Mouse (Mus musculus) left cerebral cortex, adult 2 months (tissue): Measurements from ENCODE around the gene Mill2. TPM values are rescaled to one million over a fixed set of nuclear protein-coding genes. Genes with fewer than 3 reads are reported as not detected.

Experiments
- DNase-seq, 2 experiments: peaks; one replicate each; pipeline ENCODE4 v3.0.0; 2021 to 2022; ENCODE audit warnings: low spot score in 2 of 2, mixed read lengths in 1 of 2; ENCODE audit errors: extremely low spot score in 1 of 2
- H3K27ac ChIP-seq: fragments of 200-600 bp; 2 replicates; pipeline ENCODE4 v1.8.1; 2022
- H3K4me3 ChIP-seq: fragments of 200-600 bp; 2 replicates; pipeline ENCODE4 v1.8.1; 2022
- CTCF ChIP-seq: fragments of 200-600 bp; IDR thresholded peaks from 2 replicates; pipeline ENCODE4 v1.8.1; 2022; ENCODE audit warnings: antibody characterized with exemption, mild to moderate bottlenecking, moderate library complexity
- intact Hi-C: fragments of 180-260 bp; cut with DNase I; formaldehyde crosslinking; loops from one replicate; pipeline ENCODE4 v1.15.1; 2025
- total RNA-seq, 2 experiments: library from RNA; stranded (reverse); gene quantifications; 2 replicates each; pipeline ENCODE4 v1.2.3; 2021

Mill2 gene
- total RNA-seq, 2 experiments from 2014 or later = 1.3 to 2.5 TPM

DNA sequence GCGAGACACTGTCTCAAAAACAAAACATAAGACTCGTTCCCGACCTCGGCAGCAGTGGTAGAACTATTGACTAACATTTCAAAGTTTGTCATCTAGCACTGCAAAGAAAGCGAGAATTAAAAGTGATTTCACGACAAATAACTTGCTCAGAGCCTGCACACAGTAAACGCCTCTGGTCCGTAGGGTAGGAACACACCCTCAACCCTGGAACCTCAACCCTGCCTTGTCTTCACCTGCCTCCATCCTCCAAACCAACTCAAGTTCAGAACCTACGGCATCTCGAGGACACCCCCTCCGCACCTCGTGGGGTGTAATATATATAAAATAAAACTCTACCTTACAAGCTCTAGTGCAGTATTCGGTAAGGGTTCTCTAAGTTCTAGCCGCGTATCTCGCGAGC, 70.0 kb downstream of the Mill2 start:
- H3K27ac ChIP-seq = no peak overlapping the region
- no peak for TF ChIP-seq CTCF
- intact Hi-C loops = no loop called here
- peak overlapping the region; percentile 76 for H3K4me3 ChIP-seq
- no peak for DNase-seq

GRCm38 (mm10) chr7:18910241-18910831, 70.6 kb downstream of the Mill2 start, which contains the start of gene Ccdc61:
Gene Ccdc61, minus strand, starts transcription at chr7:18910415.
- TF ChIP-seq CTCF = no peak
- peak within 1 kb of the TSS; percentile 51; the same call in 1 of the 2 replicates for H3K27ac ChIP-seq
- peak within 1 kb of the TSS; percentile 76 for H3K4me3 ChIP-seq
- intact Hi-C loops = no loop called here
- DNase-seq = peak; percentile 95 to 96

Other genes starting within 250 kb of the Mill2 start
- not detected for gene Psg23, start 223.5 kb upstream of the Mill2 start, total RNA-seq
- not detected for gene Psg21, start 183.2 kb upstream of the Mill2 start, total RNA-seq
- gene Psg20, start 153.8 kb upstream of the Mill2 start, total RNA-seq = not detected
- not detected for gene Psg22, start 121.9 kb upstream of the Mill2 start, total RNA-seq
- gene Psg19, start 41.4 kb upstream of the Mill2 start, total RNA-seq = not detected
- gene Psg17, start 18.4 kb upstream of the Mill2 start, total RNA-seq = not detected
- 10 to 100 TPM; 18.8 to 25.6 TPM for gene Pglyrp1, start 31.4 kb downstream of the Mill2 start, total RNA-seq
- 10 to 100 TPM; 10.5 to 11.0 TPM for gene Ccdc61, start 70.4 kb downstream of the Mill2 start, total RNA-seq
- 10 to 100 TPM; 79.9 to 86.4 TPM for gene Nova2, start 85.9 kb downstream of the Mill2 start, total RNA-seq
- under 1 TPM; 0.51 to 0.86 TPM for gene Nanos2, start 147.4 kb downstream of the Mill2 start, total RNA-seq
- 10 to 100 TPM; 50.6 to 61.2 TPM for gene Mypop, start 151.3 kb downstream of the Mill2 start, total RNA-seq
- 10 to 100 TPM; 47.7 to 49.2 TPM for gene Irf2bp1, start 164.1 kb downstream of the Mill2 start, total RNA-seq
- not detected for gene Foxa3, start 183.6 kb downstream of the Mill2 start, total RNA-seq
- gene Sympk, start 184.4 kb downstream of the Mill2 start, total RNA-seq = 100 to 1,000 TPM; 126 to 133 TPM
- gene Rsph6a, start 214.7 kb downstream of the Mill2 start, total RNA-seq = under 1 TPM; 0.27 to 0.30 TPM
- 100 to 1,000 TPM; 141 to 143 TPM for gene Dmwd, start 236.3 kb downstream of the Mill2 start, total RNA-seq
- gene Dmpk, start 243.9 kb downstream of the Mill2 start, total RNA-seq = 10 to 100 TPM; 35.2 to 50.4 TPM